Mouse (Mus musculus) left cerebral cortex, postnatal 10 days (tissue): ENCODE results near the gene Rora. TPM values are rescaled to one million over a fixed set of nuclear protein-coding genes. Genes with fewer than 3 reads are reported as not detected.
A peak's percentile ranks its signal among the peaks of the same experiment; 100 is the strongest.

Source experiments
- DNase-seq, 2 experiments: peaks; one replicate each; pipeline ENCODE4 v3.0.0; 2021 to 2022; ENCODE audit warnings: low spot score in 2 of 2, mixed read lengths in 1 of 2; ENCODE audit errors: extremely low spot score in 1 of 2
- intact Hi-C: fragments of 180-260 bp; cut with DNase I; formaldehyde crosslinking; loops from one replicate; pipeline ENCODE4 v1.15.1; 2025
- total RNA-seq, 2 experiments: library from RNA; stranded (reverse); gene quantifications; 2 replicates each; pipeline ENCODE4 v1.2.3; 2021

Rora gene
- total RNA-seq, 2 experiments from 2014 or later = 41.2 to 44.1 TPM

GRCm38 (mm10) chr9:68732929-68733328, 79.3 kb downstream of the Rora start:
- intact Hi-C loops = no loop called here

GRCm38 (mm10) chr9:68735886-68736285, 82.3 kb downstream of the Rora start:
- intact Hi-C loops = no loop called here
- no peak for DNase-seq

More at GRCm38 (mm10) chr9:68732929-68733328, 79.3 kb downstream of the Rora start:
- no peak for DNase-seq

GRCm38 (mm10) chr9:68737197-68737736, 83.7 kb downstream of the Rora start:
- no peak for DNase-seq
- intact Hi-C loops = no loop called here

GRCm38 (mm10) chr9:68745931-68746646, 92.5 kb downstream of the Rora start:
- intact Hi-C loops = no loop called here
- no peak for DNase-seq

GRCm38 (mm10) chr9:68756976-68757375, 103.4 kb downstream of the Rora start:
- intact Hi-C loops = no loop called here
- DNase-seq = no peak

GRCm38 (mm10) chr9:68759324-68759723, 105.7 kb downstream of the Rora start:
- intact Hi-C loops = no loop called here

GRCm38 (mm10) chr9:68760329-68760728, 106.7 kb downstream of the Rora start:
- no peak for DNase-seq
- intact Hi-C loops = no loop called here

More at GRCm38 (mm10) chr9:68759324-68759723, 105.7 kb downstream of the Rora start:
- DNase-seq = no peak

- intact Hi-C loops = no loop called here
- no peak for DNase-seq
Observed at GRCm38 (mm10) chr9:68760876-68761275, 107.3 kb downstream of the Rora start.

GRCm38 (mm10) chr9:68761672-68762071, 108.1 kb downstream of the Rora start:
- no peak for DNase-seq
- intact Hi-C loops = no loop called here

GRCm38 (mm10) chr9:68765595-68765994, 112.0 kb downstream of the Rora start:
- peak in 1 of 2 experiments; percentile 30 for DNase-seq
- intact Hi-C loops = no loop called here

- no peak for DNase-seq
- intact Hi-C loops = no loop called here
Observed at GRCm38 (mm10) chr9:68769638-68770037, 116.1 kb downstream of the Rora start.

- intact Hi-C loops = no loop called here
- DNase-seq = no peak
Observed at GRCm38 (mm10) chr9:68771383-68771782, 117.8 kb downstream of the Rora start.

- intact Hi-C loops = no loop called here
- DNase-seq = no peak
Observed at GRCm38 (mm10) chr9:68773770-68774169, 120.2 kb downstream of the Rora start.

- intact Hi-C loops = no loop called here
- DNase-seq = no peak
Observed at GRCm38 (mm10) chr9:68782011-68782410, 128.4 kb downstream of the Rora start.

GRCm38 (mm10) chr9:68782604-68783003, 129.0 kb downstream of the Rora start:
- intact Hi-C loops = no loop called here
- no peak for DNase-seq

- intact Hi-C loops = no loop called here
Observed at GRCm38 (mm10) chr9:68783246-68783645, 129.7 kb downstream of the Rora start.

GRCm38 (mm10) chr9:68786614-68787293, 133.2 kb downstream of the Rora start:
- DNase-seq = no peak

More at GRCm38 (mm10) chr9:68783246-68783645, 129.7 kb downstream of the Rora start:
- no peak for DNase-seq

GRCm38 (mm10) chr9:68787665-68788064, 134.1 kb downstream of the Rora start:
- intact Hi-C loops = no loop called here
- no peak for DNase-seq

More at GRCm38 (mm10) chr9:68786614-68787293, 133.2 kb downstream of the Rora start:
- intact Hi-C loops = no loop called here

- DNase-seq = no peak
- intact Hi-C loops = no loop called here
Observed at GRCm38 (mm10) chr9:68790922-68791321, 137.3 kb downstream of the Rora start.

GRCm38 (mm10) chr9:68791982-68792540, 138.5 kb downstream of the Rora start:
- intact Hi-C loops = no loop called here
- no peak for DNase-seq
